Mouse (Mus musculus) retina, postnatal 7 days (tissue): ENCODE measurements around the gene Rcan1.

ENCODE experiments used
- DNase-seq: peaks from one replicate; pipeline ENCODE4 v3.0.0-alpha.2; 2012; ENCODE audit warnings: low read depth, low spot score

Rcan1 gene

GRCm38 (mm10) chr16:92468459-92468858 lies 2.2 kb downstream of the Rcan1 start:
- DNase-seq = no peak

- no peak for DNase-seq
Measured at GRCm38 (mm10) chr16:92467041-92467440, 3.6 kb downstream of the Rcan1 start.

GRCm38 (mm10) chr16:92465642-92466526 lies 4.8 kb downstream of the Rcan1 start:
- peak; percentile 99 for DNase-seq

- DNase-seq = no peak
Measured at GRCm38 (mm10) chr16:92465226-92465625, 5.4 kb downstream of the Rcan1 start.

- no peak for DNase-seq
Measured at GRCm38 (mm10) chr16:92464390-92464972, 6.2 kb downstream of the Rcan1 start.

GRCm38 (mm10) chr16:92461412-92461811 lies 9.3 kb downstream of the Rcan1 start:
- no peak for DNase-seq

- DNase-seq = peak; percentile 76
Measured at GRCm38 (mm10) chr16:92457594-92457993, 13.1 kb downstream of the Rcan1 start.

- DNase-seq = no peak
Measured at GRCm38 (mm10) chr16:92455969-92456368, 14.7 kb downstream of the Rcan1 start.

GRCm38 (mm10) chr16:92455488-92455887 lies 15.2 kb downstream of the Rcan1 start:
- DNase-seq = no peak

- no peak for DNase-seq
Measured at GRCm38 (mm10) chr16:92454495-92454894, 16.2 kb downstream of the Rcan1 start.

GRCm38 (mm10) chr16:92454002-92454401 lies 16.7 kb downstream of the Rcan1 start:
- no peak for DNase-seq

GRCm38 (mm10) chr16:92452609-92453008 lies 18.1 kb downstream of the Rcan1 start:
- no peak for DNase-seq

GRCm38 (mm10) chr16:92451516-92452072 lies 19.1 kb downstream of the Rcan1 start:
- no peak for DNase-seq

- no peak for DNase-seq
Measured at GRCm38 (mm10) chr16:92450331-92450730, 20.3 kb downstream of the Rcan1 start.

GRCm38 (mm10) chr16:92449080-92449479 lies 21.6 kb downstream of the Rcan1 start:
- no peak for DNase-seq

GRCm38 (mm10) chr16:92445377-92445776 lies 25.3 kb downstream of the Rcan1 start:
- DNase-seq = no peak

- DNase-seq = no peak
Measured at GRCm38 (mm10) chr16:92443644-92444113, 27.0 kb downstream of the Rcan1 start.

GRCm38 (mm10) chr16:92442946-92443345 lies 27.7 kb downstream of the Rcan1 start:
- no peak for DNase-seq

- no peak for DNase-seq
Measured at GRCm38 (mm10) chr16:92442150-92442549, 28.5 kb downstream of the Rcan1 start.

GRCm38 (mm10) chr16:92441203-92441602 lies 29.5 kb downstream of the Rcan1 start:
- DNase-seq = no peak

GRCm38 (mm10) chr16:92440229-92440628 lies 30.4 kb downstream of the Rcan1 start:
- no peak for DNase-seq

- no peak for DNase-seq
Measured at GRCm38 (mm10) chr16:92439775-92440174, 30.9 kb downstream of the Rcan1 start.
